Mouse (Mus musculus) liver, embryonic 14.5 days (tissue): ENCODE measurements around the gene Tbck. TPM values are rescaled to one million over a fixed set of nuclear protein-coding genes. Genes with fewer than 3 reads are reported as not detected.
A peak's percentile ranks its signal among the peaks of the same experiment; 100 is the strongest.

ENCODE experiments used
- ATAC-seq: fragments of 200-750 bp; cut with Nextera tagmentation; 2 replicates; pipeline ENCODE4 v1.8.0; 2017; ENCODE audit warnings: moderate number of reproducible peaks, mild to moderate bottlenecking, moderate library complexity; ENCODE audit not compliant: insufficient read depth
- DNase-seq, 3 experiments: peaks; one replicate each; pipeline ENCODE4 v3.0.0-alpha.2; 2012 to 2013; ENCODE audit warnings: low read depth in 3 of 3, low spot score in 3 of 3
- H3K27ac ChIP-seq: fragments of 300-500 bp; sonication (generic); 2 replicates; pipeline ENCODE4 v1.5.1; 2014; ENCODE audit warnings: moderate library complexity, mild to moderate bottlenecking, control low read depth, inconsistent platforms
- H3K27me3 ChIP-seq: fragments of 300-500 bp; sonication (generic); 2 replicates; pipeline ENCODE4 v1.6.1; 2014; ENCODE audit warnings: mild to moderate bottlenecking, low read length, moderate library complexity; ENCODE audit not compliant: control insufficient read depth, insufficient read depth
- H3K36me3 ChIP-seq: fragments of 300-500 bp; sonication (generic); replicated peaks from 2 replicates; pipeline ENCODE4 v1.6.1; 2014; ENCODE audit warnings: low read depth; ENCODE audit not compliant: control insufficient read depth, insufficient read depth
- H3K4me1 ChIP-seq, 2 experiments: fragments of 200-500 bp in 1 of 2; fragments of 300-500 bp in 1 of 2; sonication (generic) in 1 of 2; replicated peaks; 2 replicates each; pipeline ENCODE4 v1.6.1; 2012 to 2014; ENCODE audit warnings: antibody characterized with exemption in 1 of 2, inconsistent platforms in 1 of 2, low read length in 1 of 2; ENCODE audit not compliant: control insufficient read depth in 2 of 2, insufficient read depth in 2 of 2
- H3K4me2 ChIP-seq: fragments of 300-500 bp; sonication (generic); 2 replicates; pipeline ENCODE4 v1.6.1; 2014; ENCODE audit warnings: low read depth, mild to moderate bottlenecking, control low read depth, moderate library complexity
- H3K4me3 ChIP-seq, 2 experiments: fragments of 200-500 bp in 1 of 2; fragments of 300-500 bp in 1 of 2; sonication (generic) in 1 of 2; 2 replicates each; pipeline ENCODE4 v1.5.1; 2012 to 2014; ENCODE audit warnings: low read depth in 2 of 2, low read length in 2 of 2, mild to moderate bottlenecking in 2 of 2, control low read depth in 1 of 2, inconsistent platforms in 1 of 2, moderate library complexity in 1 of 2; ENCODE audit not compliant: insufficient read depth in 1 of 2
- H3K9ac ChIP-seq: fragments of 300-500 bp; sonication (generic); replicated peaks from 2 replicates; pipeline ENCODE4 v1.6.1; 2014; ENCODE audit warnings: mild to moderate bottlenecking, control low read depth, moderate library complexity
- H3K9me3 ChIP-seq: fragments of 300-500 bp; sonication (generic); 2 replicates; pipeline ENCODE4 v1.6.1; 2016; ENCODE audit warnings: low read length, mixed read lengths; ENCODE audit not compliant: control insufficient read depth
- CTCF ChIP-seq: IDR thresholded peaks from 2 replicates; pipeline ENCODE4 v1.5.1; 2016; ENCODE audit warnings: antibody characterized with exemption, low read depth, control low read depth
- EP300 ChIP-seq: IDR thresholded peaks from 2 replicates; pipeline ENCODE4 v1.6.1; 2016; ENCODE audit warnings: antibody characterized with exemption, low read depth
- WGBS: fragments of 180-500 bp; shearing (Covaris S2); extraction: QIAGEN DNeasy Blood & Tissue Kit; methylation state at CpG from one replicate; pipeline ENCODE4 v1.1.7; 2014; ENCODE audit not compliant: insufficient replicate concordance; 5-methylcytosine and 5-hydroxymethylcytosine counted together
- polyA plus RNA-seq, 2 experiments: library from polyadenylated mRNA; depleted of rRNA in 1 of 2; stranded (reverse) in 1 of 2; unstranded in 1 of 2; fragments of >200 nt; fragmentation: Nextera tagmentation in 1 of 2; extraction: Ambion mirVana in 1 of 2; gene quantifications; 2 replicates each; pipeline versions ENCODE4 v1.2.1 to v1.2.3; 2012 to 2014

Gene Tbck
- 0.92 and 0.94 TPM in 2 replicates for polyA plus RNA-seq (2012; rRNA removed)
- 2.3 and 2.9 TPM in 2 replicates for polyA plus RNA-seq (2014; fragmentation: Nextera tagmentation; extraction: Ambion mirVana)

GRCm38 (mm10) chr3:132683447-132684230 is at the start of gene Tbck:
Tbck (plus strand) TSS chr3:132684144.
- peak; percentile 58; the same call in 1 of the 2 replicates for TF ChIP-seq EP300
- TF ChIP-seq CTCF = no peak
- H3K27me3 ChIP-seq = no peaks in the 10 kb centered on the region
- WGBS = under 1% methylated on average over 42 of the region's 42 CpGs

GRCm38 (mm10) chr3:132637080-132637479 is 46.9 kb upstream of the Tbck start:
- Histone ChIP-seq H3K4me2 (no peak overlapping the region), H3K27ac (no peak overlapping the region), H3K36me3 (no peaks in the 10 kb centered on the region), H3K9ac (no peak overlapping the region), H3K4me3 (no peak overlapping the region), H3K9me3 (no peaks in the 10 kb centered on the region), H3K27me3 (no peaks in the 10 kb centered on the region), H3K4me1 (no peaks in the 10 kb centered on the region)
- TF ChIP-seq CTCF (no peak), EP300 (no peak)
- no peak for ATAC-seq
- 60% methylated on average over 3 of the region's 3 CpGs for WGBS
- DNase-seq = no peak

More at GRCm38 (mm10) chr3:132683447-132684230, at the start of gene Tbck:
- Histone ChIP-seq H3K4me3 (peak within 1 kb of the TSS; percentile 90 to 93), H3K36me3 (no peaks in the 10 kb centered on the region), H3K27ac (peak within 1 kb of the TSS; percentile 78), H3K9me3 (no peaks in the 10 kb centered on the region), H3K4me1 (peaks cover 4 to 8% of the 10 kb centered on the region in 2 experiments), H3K9ac (peak within 1 kb of the TSS; percentile 94), H3K4me2 (peak within 1 kb of the TSS; percentile 79)
- ATAC-seq = peak; percentile 95
- peak; percentile 74 to 77 (median 75) for DNase-seq

- no peaks in the 10 kb centered on the region for H3K36me3 ChIP-seq
- no peaks in the 10 kb centered on the region for H3K27me3 ChIP-seq
- DNase-seq (no peak), ATAC-seq (no peak)
- no peak for TF ChIP-seq CTCF
- TF ChIP-seq EP300 = no peak
- H3K27ac ChIP-seq = no peak overlapping the region
- H3K4me1 ChIP-seq = no peaks in the 10 kb centered on the region
- H3K4me3 ChIP-seq = no peak overlapping the region
- H3K9ac ChIP-seq = no peak overlapping the region
- H3K4me2 ChIP-seq = no peak overlapping the region
- 57% methylated on average over 4 of the region's 4 CpGs for WGBS
- H3K9me3 ChIP-seq = no peaks in the 10 kb centered on the region
These were observed 39.9 kb upstream of the Tbck start for GRCm38 (mm10) chr3:132644071-132644470.

- H3K4me1 ChIP-seq = no peaks in the 10 kb centered on the region
- 22% methylated on average over 1 of the region's 1 CpGs for WGBS
- H3K27me3 ChIP-seq = no peaks in the 10 kb centered on the region
- H3K4me3 ChIP-seq = no peak overlapping the region
- TF ChIP-seq CTCF (no peak), EP300 (no peak)
- H3K27ac ChIP-seq = no peak overlapping the region
- H3K36me3 ChIP-seq = no peaks in the 10 kb centered on the region
- no peak for DNase-seq
- H3K9ac ChIP-seq = no peak overlapping the region
- H3K4me2 ChIP-seq = no peak overlapping the region
- no peaks in the 10 kb centered on the region for H3K9me3 ChIP-seq
- no peak for ATAC-seq
These were observed 37.1 kb upstream of the Tbck start for GRCm38 (mm10) chr3:132646814-132647213.

DNA sequence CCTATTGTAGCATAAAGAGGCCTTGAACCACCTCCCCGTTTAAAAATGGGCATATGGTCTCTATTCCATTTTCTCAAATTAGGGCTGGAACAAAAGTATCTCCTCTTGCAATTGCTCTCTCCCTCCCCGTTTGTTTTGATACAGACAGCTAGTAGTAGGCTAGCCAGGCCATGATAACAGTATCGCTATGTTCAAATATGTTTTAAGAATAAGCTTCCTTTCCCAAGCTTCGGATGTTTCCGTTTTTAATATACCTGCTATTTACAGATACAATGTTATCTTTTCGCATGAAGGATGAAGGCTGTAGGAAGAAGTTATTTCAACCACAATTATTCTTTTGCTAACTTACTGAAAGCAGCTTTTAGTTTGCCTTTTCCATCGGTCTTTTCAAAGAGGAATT is 34.6 kb upstream of the Tbck start:
- no peak for DNase-seq
- H3K4me1 ChIP-seq = no peaks in the 10 kb centered on the region
- no peak overlapping the region for H3K9ac ChIP-seq
- H3K4me3 ChIP-seq = no peak overlapping the region
- TF ChIP-seq CTCF (no peak), EP300 (no peak)
- no peaks in the 10 kb centered on the region for H3K36me3 ChIP-seq
- no peak for ATAC-seq
- H3K4me2 ChIP-seq = no peak overlapping the region
- no peaks in the 10 kb centered on the region for H3K27me3 ChIP-seq
- H3K9me3 ChIP-seq = no peaks in the 10 kb centered on the region
- H3K27ac ChIP-seq = no peak overlapping the region
- 65% methylated on average over 7 of the region's 7 CpGs for WGBS
